6 mouse cellular contexts compared by ENCODE assay signal in genomic region chr9:122245471-122245870, GRCm38 (mm10).
"Had no signal": no experiment of that assay in that cellular context is flagged by ENCODE, and none has a peak within 500 bp of the region (broad histone marks: within the 10 kb centered on the region; RNA-seq: fewer than 3 reads in every experiment).

No protein-coding gene starts in this region.

- DNase-seq: lung, adult 2 months; lung, postnatal 14 days; lung, postnatal 36 days; right cerebral cortex, postnatal 14 days; thymus, postnatal 14 days; thymus, postnatal 36 days had no signal
